Mouse (Mus musculus) C2C12 (cell line): ENCODE results near the gene Tigit.

Experiments used
- CEBPB ChIP-seq: IDR thresholded peaks from one replicate; pipeline ENCODE4 v1.6.1; 2011; ENCODE audit warnings: low read depth, mild to moderate bottlenecking, control low read depth, moderate library complexity
- CTCF ChIP-seq: IDR thresholded peaks from one replicate; pipeline ENCODE4 v1.5.1; 2011; ENCODE audit not compliant: control insufficient read depth, insufficient read depth, insufficient read length
- MAX ChIP-seq: IDR thresholded peaks from one replicate; pipeline ENCODE4 v1.6.1; 2011; ENCODE audit warnings: mild to moderate bottlenecking, control low read depth
- MYOD1 ChIP-seq: IDR thresholded peaks from one replicate; pipeline ENCODE4 v1.6.1; 2011; ENCODE audit warnings: low read depth; ENCODE audit not compliant: control insufficient read depth, insufficient read length
- MYOG ChIP-seq: IDR thresholded peaks from one replicate; pipeline ENCODE4 v1.6.1; 2011; ENCODE audit not compliant: control insufficient read depth, insufficient read length; ENCODE audit errors: extremely low read depth
- USF1 ChIP-seq: IDR thresholded peaks from one replicate; pipeline ENCODE4 v1.6.1; 2011; ENCODE audit warnings: low read depth, mild to moderate bottlenecking, control low read depth, moderate library complexity

DNA sequence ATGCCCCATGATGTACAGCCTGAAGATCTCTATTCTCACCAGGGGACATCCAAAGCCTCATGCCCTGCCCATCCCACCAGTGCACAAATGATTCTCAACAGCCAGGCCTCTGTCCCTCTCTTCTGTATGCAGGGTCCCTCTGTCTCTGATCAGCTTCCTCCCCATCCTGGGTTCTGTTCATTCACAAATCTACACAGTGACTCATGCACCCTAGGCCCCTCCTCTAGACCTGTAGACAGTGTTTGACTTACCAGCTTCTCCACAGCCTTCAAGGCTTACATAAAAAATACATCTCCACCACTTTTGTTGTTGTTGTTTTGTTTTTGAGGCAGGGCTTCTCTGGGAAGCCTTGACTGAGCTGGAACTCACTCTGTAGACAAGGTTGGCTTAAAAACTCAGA is 915 bp upstream of the Tigit start:
- TF ChIP-seq MYOD1 (no peak), CTCF (no peak), MAX (no peak), CEBPB (no peak), USF1 (no peak), MYOG (no peak)
